Mouse (Mus musculus): ENCODE measurements around the gene Oasl1.
"Not testable (repeated sequence)": the region's sequence is repeated elsewhere in the genome, so short reads cannot be mapped to it uniquely, and the experiment has no call there.

Oasl1 gene
- long read RNA-seq, experiment 1, partial matches to known transcripts: 0 of 3 reads
- long read RNA-seq, experiment 1, other reads (novel, unspliced or antisense): 0 of 3 reads
- long read RNA-seq, experiment 2, partial matches to known transcripts: 0 of 1 reads
- long read RNA-seq, experiment 2, other reads (novel, unspliced or antisense): 1 of 1 reads

- intact Hi-C loops (cut with DNase I): no loop called here
These were observed at the start of gene Oasl1 for GRCm38 (mm10) chr5:114922998-114923473. TSS of gene Oasl1 (plus strand) at chr5:114923240.

- intact Hi-C loops (cut with DNase I): no loop called here
These were observed 47.2 kb upstream of the Oasl1 start for GRCm38 (mm10) chr5:114875858-114876257.

GRCm38 (mm10) chr5:114876331-114876730 is 46.7 kb upstream of the Oasl1 start:
- intact Hi-C loops (cut with DNase I): no loop called here

DNA sequence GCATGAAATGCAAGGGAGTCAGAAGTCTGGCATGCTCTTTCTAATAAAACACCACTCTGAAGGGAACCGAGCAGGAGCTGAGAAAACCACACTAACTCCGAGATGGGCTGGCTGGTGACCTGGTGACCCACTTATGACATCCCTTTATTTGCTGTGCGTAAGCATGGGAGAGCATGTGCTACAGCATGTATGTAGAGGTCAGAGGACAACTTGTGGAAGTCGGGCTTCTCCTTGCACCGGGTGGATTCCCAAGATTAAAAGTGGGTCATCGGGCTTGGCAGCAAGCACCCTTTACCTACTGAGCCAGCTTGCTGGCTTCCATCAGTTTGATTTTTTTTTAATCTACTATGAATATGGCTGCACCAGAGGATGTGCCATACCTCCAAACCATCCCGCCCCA is 45.6 kb upstream of the Oasl1 start:
- intact Hi-C loops (cut with DNase I): no loop called here

DNA sequence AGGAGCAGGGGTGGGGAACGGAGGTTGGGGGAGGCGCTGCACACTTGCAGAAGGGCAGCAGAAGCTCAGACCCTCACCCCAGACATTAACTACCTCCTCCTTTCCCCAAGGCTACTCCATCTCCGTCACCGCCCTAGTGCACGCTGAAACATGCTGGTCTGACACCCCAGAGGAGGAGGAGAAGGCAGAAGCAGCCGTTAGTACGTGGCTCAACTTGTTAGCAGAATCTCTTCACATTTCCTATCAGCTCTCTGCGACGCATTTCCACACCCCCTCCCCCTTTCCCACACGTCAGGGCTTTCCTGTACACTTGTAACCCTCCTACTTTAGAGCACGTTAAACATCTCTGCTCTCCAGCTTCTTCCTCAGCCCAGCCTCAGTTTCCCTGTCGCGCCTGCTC is 43.6 kb upstream of the Oasl1 start:
- intact Hi-C loops (cut with DNase I): no loop called here

GRCm38 (mm10) chr5:114882319-114882718 is 40.7 kb upstream of the Oasl1 start:
- intact Hi-C loops (cut with DNase I): not testable (repeated sequence)

DNA sequence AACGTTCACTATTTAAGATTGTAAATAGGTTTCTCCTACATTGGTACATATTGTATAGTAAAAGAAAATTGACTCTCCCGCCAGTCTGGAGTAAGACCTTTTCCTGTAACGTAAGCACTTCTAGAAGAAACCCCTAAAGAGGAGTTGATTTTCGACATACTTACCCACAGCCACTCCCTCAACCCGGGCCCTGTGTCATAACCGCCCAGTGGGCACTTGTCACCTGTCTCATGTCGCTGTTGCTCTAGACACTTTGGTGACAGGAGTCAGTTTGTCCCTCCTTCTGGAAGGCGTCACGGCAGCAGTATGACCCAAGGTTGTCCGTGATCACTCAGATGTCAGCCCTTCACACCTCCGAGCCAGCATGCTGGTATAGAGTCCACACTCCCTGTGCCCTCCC is 40.0 kb upstream of the Oasl1 start:
- intact Hi-C loops (cut with DNase I): no loop called here

- intact Hi-C loops (cut with DNase I): no loop called here
These were observed 36.2 kb upstream of the Oasl1 start for GRCm38 (mm10) chr5:114886801-114887200.

DNA sequence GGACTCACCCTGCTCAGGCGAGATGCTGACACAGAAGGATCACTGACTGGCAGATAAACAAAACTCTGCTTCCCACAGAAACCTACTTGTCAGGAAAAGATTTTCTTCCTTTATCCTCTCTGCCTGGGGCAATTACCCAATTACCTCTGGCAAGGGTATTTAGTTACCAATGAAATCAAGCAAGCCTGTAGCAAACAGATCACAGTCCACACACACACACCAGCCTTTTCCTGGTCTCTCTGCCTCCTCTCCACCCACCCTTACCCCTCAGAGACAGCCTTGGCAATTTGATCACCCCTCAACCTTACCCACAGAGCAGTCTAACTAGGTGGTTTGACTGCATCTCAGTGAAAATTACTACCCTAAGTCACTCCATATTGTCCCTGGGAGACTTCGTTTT is 34.0 kb upstream of the Oasl1 start:
- intact Hi-C loops (cut with DNase I): no loop called here

DNA sequence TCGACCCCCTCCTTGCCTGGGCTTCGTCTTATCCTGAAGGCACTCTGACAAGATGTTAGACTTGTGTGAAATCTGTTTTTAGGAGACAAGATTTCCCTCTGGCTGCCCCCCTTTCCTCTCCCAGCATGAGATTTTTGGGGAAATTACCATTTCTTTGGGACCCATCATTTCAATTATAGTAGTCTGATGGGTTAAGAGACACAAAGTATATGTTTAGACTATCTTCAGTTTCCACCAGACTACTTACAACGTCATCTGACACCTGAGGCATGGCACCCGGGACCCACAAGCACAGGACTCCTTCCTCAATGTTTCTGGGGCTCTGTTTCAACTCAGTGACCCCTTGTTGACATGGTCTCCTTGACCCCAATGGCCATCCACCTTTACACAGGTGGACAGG is 27.5 kb upstream of the Oasl1 start:
- intact Hi-C loops (cut with DNase I): no loop called here

DNA sequence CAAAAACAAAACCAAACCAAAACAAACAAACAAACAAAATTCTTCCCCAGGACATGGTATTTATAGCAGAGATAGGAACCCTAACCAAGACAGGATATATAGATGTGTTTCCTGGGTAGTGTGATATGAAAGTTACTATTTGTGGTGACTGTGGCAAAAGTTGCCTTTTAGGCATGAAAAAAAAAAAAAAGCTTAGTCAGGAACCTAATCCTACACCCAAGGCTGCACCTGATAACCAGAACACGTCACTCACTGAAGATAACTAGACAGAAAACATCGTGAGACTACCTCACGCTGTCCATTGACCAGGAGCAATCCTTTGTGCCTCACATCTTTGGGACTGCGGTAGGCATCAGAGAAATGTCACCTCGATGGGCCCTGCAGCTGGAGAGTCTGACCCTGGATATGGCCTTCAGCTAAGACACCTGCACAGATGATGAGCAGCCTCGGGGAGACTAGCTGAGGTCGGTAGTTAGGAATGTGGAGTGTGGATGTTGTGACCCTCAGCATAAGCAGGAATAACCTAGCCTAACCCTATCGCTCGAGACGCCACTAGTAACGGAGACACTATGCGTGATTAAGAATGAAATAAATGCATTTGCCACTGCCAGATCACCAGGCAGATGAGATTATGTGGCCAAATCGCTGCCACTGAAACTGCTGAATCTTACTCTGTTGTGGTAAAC is 26.2 kb upstream of the Oasl1 start, which contains the start of gene Oasl2:
Gene Oasl2, plus strand, starts transcription at position 249 of the 686 bp plus-strand sequence.
- intact Hi-C loops (cut with DNase I): no loop called here

DNA sequence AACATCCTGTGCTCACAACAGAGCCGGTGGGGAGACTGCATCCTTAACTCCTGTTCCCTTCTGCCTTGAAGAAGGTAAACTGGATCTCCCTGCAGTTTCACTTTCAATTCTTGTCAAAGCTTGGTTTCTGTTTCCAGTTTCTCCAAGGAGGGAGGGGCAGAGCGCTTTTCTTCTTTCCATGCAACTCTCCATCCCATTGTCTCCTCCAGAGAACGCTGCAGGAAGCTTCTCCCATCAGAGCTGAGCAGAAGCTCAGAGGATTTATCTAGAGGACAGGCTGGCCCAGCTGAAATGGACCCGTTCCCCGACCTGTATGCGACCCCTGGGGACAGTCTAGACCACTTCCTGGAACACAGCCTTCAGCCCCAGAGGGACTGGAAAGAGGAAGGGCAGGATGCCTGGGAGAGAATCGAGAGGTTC is 25.7 kb upstream of the Oasl1 start:
- intact Hi-C loops (cut with DNase I): no loop called here

DNA sequence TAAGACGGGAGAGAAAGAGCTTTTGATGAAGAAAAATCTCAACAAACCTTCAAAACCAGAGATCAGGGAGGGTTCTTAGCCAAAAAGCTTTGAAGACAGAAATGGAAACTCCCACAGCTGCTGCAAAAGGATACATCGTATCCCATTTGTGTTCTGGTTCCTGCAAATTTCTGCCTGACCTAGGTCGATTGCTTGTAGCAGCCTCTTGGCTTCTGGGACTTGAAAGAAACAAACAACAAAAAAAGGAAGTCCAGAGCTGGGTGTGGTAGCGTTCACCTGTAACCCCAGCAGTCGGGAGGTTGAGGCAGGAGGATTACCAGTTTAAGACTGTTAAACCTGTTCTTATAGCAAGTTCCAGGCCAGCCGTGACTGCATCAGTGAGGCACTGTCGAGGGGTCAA is 24.2 kb upstream of the Oasl1 start:
- intact Hi-C loops (cut with DNase I): no loop called here

- intact Hi-C loops (cut with DNase I): loop anchor here (5.0 kb wide), 1 partner anchor 80 kb away; the partner anchor contains the start of gene 1500011B03Rik
These were observed 20.6 kb upstream of the Oasl1 start for GRCm38 (mm10) chr5:114902413-114902812.

DNA sequence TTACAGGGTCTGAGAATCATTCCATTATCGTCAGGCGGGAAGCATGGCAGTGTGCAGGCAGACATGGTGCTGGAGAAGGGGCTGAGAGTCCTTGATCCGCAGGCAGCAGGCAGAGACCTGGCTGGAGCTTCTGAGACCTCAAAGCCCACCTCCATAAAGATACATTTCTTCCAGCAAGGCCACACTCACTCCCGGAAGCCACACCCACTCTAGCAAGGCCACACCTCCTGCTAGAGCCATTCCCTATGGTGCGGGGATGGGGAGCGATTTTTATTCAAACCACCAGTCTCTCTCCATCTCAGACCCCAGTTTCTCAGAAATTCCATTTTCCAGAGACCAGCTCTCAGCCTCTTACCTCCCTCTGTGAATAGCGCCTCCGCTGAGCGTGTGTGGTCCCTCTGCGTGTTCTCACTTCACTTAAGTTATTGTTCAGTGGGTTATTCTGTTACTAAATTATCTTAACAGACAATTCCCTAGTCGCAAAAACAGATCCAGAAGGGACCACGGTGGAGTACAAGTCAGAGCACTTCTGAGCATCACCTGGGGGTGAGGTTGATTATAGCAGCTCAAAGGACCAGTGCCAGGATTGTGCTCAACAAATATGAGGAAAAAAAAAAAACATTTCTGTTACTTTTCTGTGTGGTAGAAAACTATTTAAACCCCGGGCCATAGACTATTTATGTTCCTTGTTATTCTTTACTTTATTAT is 14.3 kb upstream of the Oasl1 start:
- intact Hi-C loops (cut with DNase I): no loop called here

DNA sequence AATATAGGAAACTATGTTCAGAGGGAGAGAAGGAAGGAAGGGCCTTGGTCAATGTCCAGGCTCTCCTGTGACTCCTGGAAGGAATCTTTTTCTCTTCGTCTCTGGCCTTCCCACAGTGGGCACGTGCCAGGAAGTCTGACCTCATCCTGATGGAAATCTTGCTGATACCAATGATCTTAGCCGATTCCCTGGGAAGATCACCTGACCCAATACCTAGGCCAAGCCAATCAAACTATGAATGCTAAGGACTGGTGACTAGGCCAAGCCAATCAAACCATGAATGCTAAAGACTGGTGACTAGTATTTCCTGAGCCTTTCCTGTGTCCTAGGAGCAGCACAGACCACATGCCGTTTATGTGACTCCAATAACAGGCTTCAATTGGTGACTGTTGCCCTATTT is 9.4 kb upstream of the Oasl1 start:
- intact Hi-C loops (cut with DNase I): no loop called here

GRCm38 (mm10) chr5:114914855-114915254 is 8.2 kb upstream of the Oasl1 start:
- intact Hi-C loops (cut with DNase I): no loop called here

GRCm38 (mm10) chr5:114915854-114916253 is 7.2 kb upstream of the Oasl1 start:
- intact Hi-C loops (cut with DNase I): no loop called here

DNA sequence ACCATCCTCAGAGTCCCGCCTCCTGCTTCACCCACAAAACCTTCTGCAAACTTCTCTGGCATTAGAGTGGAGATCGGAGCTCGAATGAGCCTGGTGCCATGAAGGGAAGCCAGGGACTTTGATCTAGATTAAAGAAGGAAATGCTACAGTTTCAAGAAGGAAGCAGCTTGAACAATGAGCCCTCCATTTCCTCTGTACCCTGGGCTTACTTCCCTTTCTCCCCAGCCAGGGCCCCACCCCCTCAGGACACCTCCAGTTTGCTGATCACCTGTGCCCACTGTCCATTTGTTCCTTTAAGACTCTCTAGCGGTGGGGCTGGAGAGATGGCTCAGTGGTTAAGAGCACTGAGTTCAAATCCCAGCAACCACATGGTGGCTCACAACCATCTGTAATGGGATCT is 6.3 kb upstream of the Oasl1 start:
- intact Hi-C loops (cut with DNase I): no loop called here

DNA sequence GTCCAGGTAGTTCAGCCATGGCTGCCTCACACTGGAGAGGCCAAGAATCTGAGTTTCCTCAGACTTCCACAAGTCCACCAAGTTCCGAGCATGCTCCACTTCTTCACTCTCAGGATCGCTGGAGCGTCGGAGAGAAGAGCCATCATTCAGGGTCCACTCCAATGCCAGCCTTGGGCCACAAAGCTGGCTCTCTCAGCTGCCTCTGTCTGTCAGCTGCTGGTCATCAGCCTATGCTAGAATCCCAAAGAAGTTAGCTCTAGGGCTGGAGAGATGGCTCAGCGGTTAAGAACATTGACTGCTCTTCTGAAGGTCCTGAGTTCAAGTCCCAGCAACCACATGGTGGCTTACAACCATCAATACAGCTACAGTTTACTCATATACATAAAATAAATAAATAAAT is 5.7 kb upstream of the Oasl1 start:
- intact Hi-C loops (cut with DNase I): not testable (repeated sequence)

DNA sequence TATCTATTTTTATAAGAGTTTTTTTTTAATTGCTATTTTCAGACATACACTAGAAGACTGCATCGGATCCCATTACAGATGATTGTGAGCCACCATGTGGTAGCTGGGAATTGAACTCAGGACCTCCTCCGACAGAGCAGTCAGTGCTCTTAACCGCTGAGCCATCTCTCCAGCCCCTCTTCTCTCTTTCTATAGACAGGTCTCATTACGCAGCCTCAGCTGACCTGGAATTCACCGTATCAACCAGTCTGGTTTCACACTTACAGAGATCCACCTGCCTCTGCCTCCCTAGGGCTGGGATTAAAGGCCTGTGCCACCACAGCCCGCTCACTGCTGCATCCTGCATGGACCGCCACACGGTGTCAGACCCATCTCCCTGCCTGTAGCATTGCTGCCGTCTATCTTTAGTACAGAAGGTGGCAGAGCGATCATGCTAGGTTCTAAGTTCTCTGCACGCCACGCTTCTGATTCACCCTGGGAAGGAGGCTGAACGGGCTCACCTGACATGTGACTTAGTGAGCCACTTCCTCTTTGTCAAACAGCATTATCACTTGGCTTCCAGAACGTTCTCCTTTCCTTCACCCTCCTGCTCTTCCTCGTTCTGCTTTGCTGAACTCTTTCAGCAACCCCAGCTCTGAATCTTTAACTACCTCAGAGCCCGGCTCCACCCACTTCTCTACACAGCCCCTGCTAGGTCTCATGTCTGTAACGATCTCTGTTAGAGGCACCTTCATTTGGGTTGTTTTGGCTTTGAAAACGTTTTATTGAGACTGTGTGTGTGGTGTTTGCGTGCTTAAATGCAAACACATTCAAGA is 1.3 kb upstream of the Oasl1 start:
- intact Hi-C loops (cut with DNase I): no loop called here

GRCm38 (mm10) chr5:114922366-114922731 is 691 bp upstream of the Oasl1 start:
- intact Hi-C loops (cut with DNase I): no loop called here
